Mouse (Mus musculus) neutrophil, adult 59 days (primary cell): ENCODE results near the gene Ppp2ca. TPM values are rescaled to one million over a fixed set of nuclear protein-coding genes. Genes with fewer than 3 reads are reported as not detected.

Experiments used
- total RNA-seq, 2 experiments: library from RNA; stranded (reverse); gene quantifications; 1 replicate in 1 of 2; 2 replicates in 1 of 2; pipeline ENCODE4 v1.2.4; 2023

Gene Ppp2ca
- 100 to 1,000 TPM in 1 of 2 experiments, 10 to 100 TPM in 1; 92.5 to 103 TPM for total RNA-seq

GRCm38 (mm10) chr11:52098398-52098946 is at the start of gene Ppp2ca:
Ppp2ca (plus strand) TSS chr11:52098681.

GRCm38 (mm10) chr11:52145428-52145827 is 46.9 kb downstream of the Ppp2ca start, which contains the start of gene Olfr1373:
Olfr1373 (minus strand) TSS chr11:52145528.

Other genes starting within 250 kb of the Ppp2ca start
- gene Jade2, start 241.0 kb upstream of the Ppp2ca start, total RNA-seq, result 10 to 100 TPM in 1 of 2 experiments, 1 to 10 TPM in 1; 9.2 to 10.4 TPM
- gene Cdkn2aipnl, start 131.0 kb upstream of the Ppp2ca start, total RNA-seq, result 10 to 100 TPM; 31.7 to 36.0 TPM
- 100 to 1,000 TPM; 146 to 161 TPM for gene Ube2b, start 97.9 kb upstream of the Ppp2ca start, total RNA-seq
- 1 to 10 TPM; 3.1 to 6.1 TPM for gene Cdkl3, start 94.5 kb upstream of the Ppp2ca start, total RNA-seq
- gene Olfr1373, start 46.8 kb downstream of the Ppp2ca start, total RNA-seq, result not detected
- not detected for gene Olfr1371, start 115.3 kb downstream of the Ppp2ca start, total RNA-seq
- 10 to 100 TPM; 70.9 TPM for gene Skp1a, start 133.3 kb downstream of the Ppp2ca start, total RNA-seq
- under 1 TPM; 0.33 to 0.60 TPM for gene Tcf7, start 184.3 kb downstream of the Ppp2ca start, total RNA-seq